Mouse (Mus musculus): Measurements from ENCODE around the gene Lrrc23.

GRCm38 (mm10) chr6:124796200-124796599 lies 16.7 kb upstream of the Lrrc23 start:
- TF ChIP-seq CTCF (IDR thresholded peaks at IDR 0.05; ENCODE audit: low read depth, low read length) (no peak), POLR2A (IDR thresholded peaks at IDR 0.05; ENCODE audit: borderline replicate concordance, low read depth, low read length) (no peak)
